Mouse (Mus musculus) midbrain, embryonic 11.5 days (tissue): ENCODE data around the gene Krt81. TPM values are rescaled to one million over a fixed set of nuclear protein-coding genes. Genes with fewer than 3 reads are reported as not detected.

ENCODE experiments used
- ATAC-seq: fragments of 200-750 bp; cut with Nextera tagmentation; 2 replicates; pipeline ENCODE4 v1.8.0; 2017; ENCODE audit warnings: moderate TSS enrichment, moderate library complexity; ENCODE audit not compliant: low FRiP score
- DNase-seq: peaks from one replicate; pipeline ENCODE4 v3.0.0; 2015; ENCODE audit warnings: low spot score; ENCODE audit errors: missing footprints
- H3K27ac ChIP-seq: fragments of 300-500 bp; sonication (generic); 2 replicates; pipeline ENCODE4 v1.5.1; 2014; ENCODE audit warnings: low read depth, low read length
- H3K27me3 ChIP-seq: fragments of 300-500 bp; sonication (generic); 2 replicates; pipeline ENCODE4 v1.6.1; 2014; ENCODE audit warnings: mild to moderate bottlenecking, low read length, moderate library complexity, mixed read lengths; ENCODE audit not compliant: control insufficient read depth, insufficient read depth
- H3K36me3 ChIP-seq: fragments of 300-500 bp; sonication (generic); 2 replicates; pipeline ENCODE4 v1.6.1; 2014; ENCODE audit warnings: mild to moderate bottlenecking, low read length, moderate library complexity, mixed read lengths; ENCODE audit not compliant: control insufficient read depth, insufficient read depth
- H3K4me1 ChIP-seq: fragments of 300-500 bp; sonication (generic); 2 replicates; pipeline ENCODE4 v1.6.1; 2014; ENCODE audit warnings: low read length; ENCODE audit not compliant: control insufficient read depth, insufficient read depth
- H3K4me2 ChIP-seq: fragments of 300-500 bp; sonication (generic); 2 replicates; pipeline ENCODE4 v1.6.1; 2014; ENCODE audit warnings: mild to moderate bottlenecking, moderate library complexity
- H3K4me3 ChIP-seq: fragments of 300-500 bp; sonication (generic); 2 replicates; pipeline ENCODE4 v1.5.1; 2014; ENCODE audit warnings: low read depth, low read length
- H3K9ac ChIP-seq: fragments of 300-500 bp; sonication (generic); 2 replicates; pipeline ENCODE4 v1.6.1; 2014; ENCODE audit warnings: low read length
- H3K9me3 ChIP-seq: fragments of 300-500 bp; sonication (generic); 2 replicates; pipeline ENCODE4 v1.6.1; 2016; ENCODE audit warnings: low read length; ENCODE audit not compliant: control insufficient read depth
- WGBS: fragments of 180-500 bp; shearing (Covaris S2); extraction: QIAGEN DNeasy Blood & Tissue Kit; methylation state at CpG from one replicate; pipeline ENCODE4 v1.1.7; 2014; 5-methylcytosine and 5-hydroxymethylcytosine counted together
- polyA plus RNA-seq: library from polyadenylated mRNA; unstranded; fragments of >200 nt; fragmentation: Nextera tagmentation; extraction: Ambion mirVana; gene quantifications from 2 replicates; pipeline ENCODE4 v1.2.1, GENCODE M21; 2014

The Krt81 gene
- polyA plus RNA-seq, 1 experiment from 2014 or later: not detected

DNA sequence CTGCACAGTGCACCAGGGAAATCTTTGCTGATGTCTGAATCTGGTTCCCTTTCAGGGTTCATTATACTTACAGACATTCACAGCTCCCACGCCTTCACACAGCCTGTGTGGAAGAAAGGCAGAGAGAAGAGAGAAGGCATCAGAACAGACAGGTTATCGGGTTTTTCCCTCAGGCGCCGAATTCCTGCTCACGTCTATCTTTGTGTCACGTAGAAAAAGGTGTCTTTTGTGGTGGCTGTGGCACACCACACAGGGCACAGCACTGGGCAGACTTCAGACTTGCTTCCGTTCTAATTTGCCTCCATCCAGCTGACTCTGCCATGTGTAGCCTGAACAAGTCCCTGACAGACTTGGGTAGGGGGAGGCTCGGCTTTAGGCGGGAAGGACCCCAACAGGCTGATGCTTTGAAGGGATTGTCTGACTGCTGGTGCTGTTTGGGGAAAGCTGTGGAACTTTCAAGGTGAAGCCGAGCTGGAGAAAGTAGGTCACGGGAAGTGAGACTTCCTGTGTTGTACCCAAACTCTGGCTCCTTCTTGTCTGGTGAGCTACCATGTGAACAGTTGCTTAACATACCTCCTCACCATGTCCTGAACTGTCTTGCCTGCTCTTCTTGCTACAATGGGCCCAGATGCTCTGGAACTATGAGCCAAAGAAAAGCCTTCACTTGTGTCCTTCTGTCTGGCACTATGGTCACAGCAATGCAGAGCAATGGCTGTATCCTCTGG is 22.5 kb upstream of the Krt81 start:
- Histone ChIP-seq H3K4me2 (no peak overlapping the region), H3K9me3 (no peaks in the 10 kb centered on the region), H3K36me3 (no peaks in the 10 kb centered on the region), H3K27ac (no peak overlapping the region), H3K4me1 (no peaks in the 10 kb centered on the region), H3K27me3 (no peaks in the 10 kb centered on the region), H3K9ac (no peak overlapping the region), H3K4me3 (no peak overlapping the region)
- ATAC-seq (no peak), DNase-seq (peak; percentile 44)
- WGBS: 86% methylated on average over 11 of the region's 11 CpGs

DNA sequence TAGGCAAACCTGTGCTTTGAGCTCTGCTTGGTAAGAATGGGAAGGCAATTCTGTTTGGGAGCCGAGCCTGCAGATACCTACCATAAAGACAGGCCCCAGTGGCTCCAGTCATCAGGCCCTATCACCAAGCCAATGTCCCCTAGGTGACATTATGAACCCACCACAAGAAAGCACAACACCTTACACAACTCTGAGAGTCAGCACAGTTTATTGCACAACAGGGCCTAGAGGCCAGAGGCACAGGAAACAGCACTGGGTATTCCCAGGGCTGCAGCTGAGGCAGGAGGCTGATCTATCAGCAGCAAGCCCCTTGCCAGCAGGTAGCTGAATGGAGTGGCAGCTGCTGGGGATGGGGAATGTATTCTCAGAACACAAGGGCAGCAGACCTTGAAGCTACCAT is 21.4 kb upstream of the Krt81 start:
- peak; percentile 49 for DNase-seq
- Histone ChIP-seq H3K36me3 (no peaks in the 10 kb centered on the region), H3K9ac (no peak overlapping the region), H3K4me2 (no peak overlapping the region), H3K27ac (no peak overlapping the region), H3K4me1 (no peaks in the 10 kb centered on the region), H3K27me3 (no peaks in the 10 kb centered on the region), H3K4me3 (no peak overlapping the region), H3K9me3 (no peaks in the 10 kb centered on the region)
- no peak for ATAC-seq
- 93% methylated on average over 1 of the region's 1 CpGs for WGBS

DNA sequence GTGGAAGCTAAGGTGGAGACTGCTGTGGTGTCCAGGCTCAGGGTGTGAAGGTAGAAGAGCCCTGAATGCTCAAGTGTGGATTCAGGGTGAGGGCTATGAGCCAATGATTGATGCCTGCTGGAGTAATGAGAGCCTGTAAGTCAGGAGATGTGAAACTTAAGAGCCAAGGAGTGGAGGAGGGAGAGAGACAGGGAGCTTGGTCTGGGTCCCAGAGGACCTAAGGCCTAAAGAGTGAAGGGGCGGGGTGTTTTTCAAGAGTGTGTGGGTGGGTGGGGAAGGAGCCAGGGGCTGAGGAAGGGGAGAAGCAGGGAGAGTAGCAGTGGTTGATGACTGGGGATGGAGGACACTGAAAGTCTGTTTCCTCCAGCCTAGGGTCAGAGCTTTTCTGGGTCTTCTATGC is 20.1 kb upstream of the Krt81 start:
- DNase-seq (peak; percentile 76), ATAC-seq (no peak)
- Histone ChIP-seq H3K4me3 (no peak overlapping the region), H3K36me3 (no peaks in the 10 kb centered on the region), H3K9me3 (no peaks in the 10 kb centered on the region), H3K27ac (no peak overlapping the region), H3K4me2 (no peak overlapping the region), H3K27me3 (peaks cover under 1% of the 10 kb centered on the region; the same call in 1 of the 2 replicates), H3K9ac (no peak overlapping the region), H3K4me1 (peaks cover 5% of the 10 kb centered on the region)
- WGBS: 65% methylated on average over 1 of the region's 1 CpGs

DNA sequence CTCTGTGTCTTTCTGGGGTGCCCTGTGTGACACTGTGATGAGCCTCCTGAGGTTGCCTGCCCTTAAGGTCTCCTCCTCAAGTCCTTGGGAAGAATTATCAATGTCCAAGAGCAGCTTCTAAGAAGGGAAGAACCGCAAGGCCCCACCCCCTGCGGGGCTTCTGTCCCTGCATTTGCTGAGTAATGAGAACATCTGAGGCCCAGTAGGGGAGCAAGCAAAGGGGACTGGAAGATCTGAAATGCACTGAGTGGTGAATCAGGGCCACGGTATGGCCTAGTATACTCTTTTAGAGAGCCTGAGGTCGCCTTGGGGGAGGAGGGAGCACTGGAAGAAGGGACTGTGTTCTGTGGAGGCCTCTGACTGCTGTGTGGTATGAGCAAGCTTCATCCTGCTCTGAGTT is 18.5 kb upstream of the Krt81 start:
- ATAC-seq: no peak
- Histone ChIP-seq H3K27ac (no peak overlapping the region), H3K4me3 (no peak overlapping the region), H3K9ac (no peak overlapping the region), H3K27me3 (peaks cover 2% of the 10 kb centered on the region; the same call in 1 of the 2 replicates), H3K9me3 (no peaks in the 10 kb centered on the region), H3K36me3 (no peaks in the 10 kb centered on the region), H3K4me2 (no peak overlapping the region), H3K4me1 (peaks cover 5% of the 10 kb centered on the region)
- 38% methylated on average over 4 of the region's 4 CpGs for WGBS
- DNase-seq: peak; percentile 53

DNA sequence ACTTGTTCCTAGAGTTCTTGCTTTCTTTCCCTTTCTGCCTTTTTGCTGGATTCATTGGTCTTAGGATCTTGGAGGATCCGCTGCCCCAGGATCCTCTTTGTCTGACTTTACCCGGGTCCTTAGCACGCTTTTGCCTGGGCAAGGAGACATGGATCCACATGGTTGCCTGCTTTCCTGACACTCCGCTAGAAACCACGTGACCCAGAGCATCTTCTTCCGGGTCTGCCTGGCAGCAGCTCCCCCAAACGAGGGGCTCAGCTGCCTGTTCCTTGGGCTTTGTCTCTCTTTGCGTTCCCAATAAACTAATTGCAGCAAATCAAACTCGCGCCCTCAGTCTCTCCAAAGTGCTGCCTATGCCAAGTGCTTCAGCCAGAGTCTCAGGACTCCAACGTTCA is 16.1 kb upstream of the Krt81 start:
- H3K27ac ChIP-seq: no peak overlapping the region

DNA sequence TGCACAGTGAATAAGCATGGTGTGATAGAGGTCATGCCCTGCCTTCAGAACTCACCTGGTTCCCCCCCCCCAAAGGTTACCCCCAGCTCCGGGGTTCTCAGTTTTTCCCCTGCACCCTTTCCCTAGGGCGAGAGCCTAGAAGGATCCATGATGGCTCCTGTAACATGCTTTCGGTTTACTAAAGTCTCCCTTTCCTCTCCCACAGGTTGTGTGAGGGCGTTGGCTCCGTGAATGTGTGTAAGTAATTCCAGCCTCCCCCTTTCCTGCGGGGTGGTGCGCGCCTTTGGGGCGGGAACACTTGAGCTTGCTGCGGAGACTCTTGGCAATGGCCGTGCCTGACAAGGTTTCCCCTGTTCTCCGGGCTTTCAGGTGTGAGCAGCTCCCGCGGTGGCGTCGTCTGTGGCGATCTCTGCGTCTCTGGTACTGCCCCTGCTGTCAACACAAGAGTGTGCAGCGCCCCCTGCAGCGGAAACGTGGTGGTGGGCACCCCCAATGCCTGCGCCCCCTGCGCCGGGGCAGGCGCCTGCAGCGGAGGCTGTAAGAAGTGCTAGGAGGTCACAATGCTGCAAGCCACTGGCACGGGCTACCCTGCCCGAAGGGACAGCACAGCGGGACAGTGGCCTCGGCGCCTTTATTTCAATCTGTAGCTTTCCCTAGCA is 15.6 kb upstream of the Krt81 start:
- H3K4me1 ChIP-seq: peaks cover 5% of the 10 kb centered on the region
- peak overlapping the region; percentile 54 for H3K9ac ChIP-seq
- H3K9me3 ChIP-seq: no peaks in the 10 kb centered on the region
- no peak overlapping the region for H3K27ac ChIP-seq
- peaks cover 2% of the 10 kb centered on the region; the same call in 1 of the 2 replicates for H3K27me3 ChIP-seq
- 11% methylated on average over 31 of the region's 31 CpGs for WGBS
- ATAC-seq (peak; percentile 70), DNase-seq (peak; percentile 96)
- peak overlapping the region; percentile 58 for H3K4me2 ChIP-seq
- H3K36me3 ChIP-seq: no peaks in the 10 kb centered on the region
- peak overlapping the region; percentile 28 for H3K4me3 ChIP-seq

More for the DNA sequence above, 16.1 kb upstream of the Krt81 start:
- Histone ChIP-seq H3K9me3 (no peaks in the 10 kb centered on the region), H3K4me1 (peaks cover 5% of the 10 kb centered on the region), H3K4me2 (peak overlapping the region; percentile 58), H3K9ac (peak overlapping the region; percentile 54), H3K4me3 (peak overlapping the region; percentile 28), H3K27me3 (peaks cover 2% of the 10 kb centered on the region; the same call in 1 of the 2 replicates), H3K36me3 (no peaks in the 10 kb centered on the region)
- no peak for ATAC-seq
- 35% methylated on average over 11 of the region's 11 CpGs for WGBS
- no peak for DNase-seq

DNA sequence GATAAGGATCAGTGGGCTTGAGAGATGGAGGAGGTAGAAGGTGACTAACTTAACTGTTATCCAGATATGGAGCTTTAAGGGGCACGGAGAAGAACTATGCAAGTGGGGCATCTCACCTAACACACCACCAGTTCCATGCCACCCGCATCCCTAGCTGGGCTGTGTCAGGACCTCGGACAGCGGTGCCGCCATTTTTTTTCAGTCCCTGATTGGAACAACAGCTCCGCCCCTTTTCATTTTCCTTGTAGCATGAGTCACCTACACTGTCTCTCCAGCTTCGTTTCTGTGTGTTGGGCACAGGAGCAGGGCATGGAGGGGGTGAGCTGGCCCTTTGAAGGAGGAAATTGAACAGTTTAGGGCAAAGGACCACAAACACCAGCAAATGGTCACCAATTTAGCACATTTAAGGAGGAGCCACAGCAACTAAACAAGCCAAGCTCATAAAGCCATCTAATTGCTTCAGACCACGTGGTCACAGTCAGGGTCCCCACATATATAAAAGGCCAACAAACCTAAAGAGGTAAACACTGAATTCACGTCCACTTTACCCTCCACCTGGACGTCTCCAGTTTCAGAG is 9.5 kb upstream of the Krt81 start, which contains the start of gene Krt86:
Krt86 (plus strand) TSS at position 527 of the 577 bp plus-strand sequence.
- Histone ChIP-seq H3K27me3 (no peaks in the 10 kb centered on the region), H3K9ac (no peak within 1 kb of the TSS), H3K4me3 (no peak within 1 kb of the TSS), H3K36me3 (no peaks in the 10 kb centered on the region), H3K27ac (no peak within 1 kb of the TSS), H3K4me2 (no peak within 1 kb of the TSS), H3K4me1 (no peaks in the 10 kb centered on the region), H3K9me3 (no peaks in the 10 kb centered on the region)
- DNase-seq: peak; percentile 88
- no peak for ATAC-seq
- WGBS: 38% methylated on average over 10 of the region's 10 CpGs

DNA sequence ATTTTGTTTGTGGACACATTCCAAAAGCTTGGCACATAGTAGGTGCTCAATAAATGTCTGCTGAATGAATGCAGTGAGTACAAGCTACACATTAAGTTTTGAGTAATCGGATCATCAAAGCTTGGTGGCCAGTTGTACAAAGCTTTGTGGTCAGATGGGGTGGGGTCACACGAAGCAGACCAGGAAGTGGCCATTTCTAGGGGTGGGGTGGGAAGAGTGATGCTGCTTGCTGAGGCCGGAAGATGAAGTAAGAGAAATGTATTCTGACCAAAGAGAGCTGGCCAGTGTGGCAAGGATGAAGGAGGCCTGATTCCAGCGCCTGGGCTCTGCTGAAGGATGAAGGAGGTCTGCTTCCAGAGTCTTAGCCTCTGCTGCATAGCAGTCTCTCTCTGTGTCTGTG is 5.5 kb upstream of the Krt81 start:
- Histone ChIP-seq H3K9ac (no peak overlapping the region), H3K36me3 (no peaks in the 10 kb centered on the region), H3K4me3 (no peak overlapping the region), H3K4me1 (no peaks in the 10 kb centered on the region), H3K9me3 (no peaks in the 10 kb centered on the region), H3K27me3 (no peaks in the 10 kb centered on the region), H3K4me2 (no peak overlapping the region), H3K27ac (no peak overlapping the region)
- WGBS: 83% methylated on average over 4 of the region's 4 CpGs
- ATAC-seq: no peak
- DNase-seq: no peak

DNA sequence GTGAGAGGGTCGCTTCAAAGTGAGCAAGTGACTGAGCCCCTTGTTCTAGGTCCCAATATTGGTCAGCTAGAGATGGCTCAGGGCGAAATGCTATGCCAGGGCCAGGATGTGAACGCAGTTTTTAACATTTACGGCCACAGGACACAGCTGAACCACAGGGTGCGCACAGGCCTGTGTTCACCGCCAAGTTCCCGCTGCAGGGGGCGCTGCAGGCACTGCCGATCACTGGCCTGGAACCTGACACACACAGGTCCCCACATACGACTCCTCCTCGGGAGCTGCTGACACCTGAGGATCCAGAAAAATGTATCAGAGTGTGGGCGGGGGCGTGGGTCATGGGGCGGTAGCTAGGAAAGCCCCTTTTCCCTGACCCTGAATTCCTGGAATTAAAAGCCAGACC is 4.3 kb downstream of the Krt81 start:
- Histone ChIP-seq H3K36me3 (no peaks in the 10 kb centered on the region), H3K9ac (no peak overlapping the region), H3K4me1 (no peaks in the 10 kb centered on the region), H3K9me3 (peaks cover 4% of the 10 kb centered on the region; the same call in 1 of the 2 replicates), H3K27ac (no peak overlapping the region), H3K4me3 (no peak overlapping the region), H3K4me2 (no peak overlapping the region), H3K27me3 (no peaks in the 10 kb centered on the region)
- peak; percentile 80 for DNase-seq
- WGBS: 83% methylated on average over 14 of the region's 14 CpGs
- no peak for ATAC-seq
